Mouse (Mus musculus): ENCODE measurements around the gene Hddc3. TPM values are rescaled to one million over a fixed set of nuclear protein-coding genes. Genes with fewer than 3 reads are reported as not detected.
"Not testable (repeated sequence)": the region's sequence is repeated elsewhere in the genome, so short reads cannot be mapped to it uniquely, and the experiment has no call there.

Hddc3 gene
- polyA plus RNA-seq, 1 experiment from 2014 or later: 27.9 TPM

DNA sequence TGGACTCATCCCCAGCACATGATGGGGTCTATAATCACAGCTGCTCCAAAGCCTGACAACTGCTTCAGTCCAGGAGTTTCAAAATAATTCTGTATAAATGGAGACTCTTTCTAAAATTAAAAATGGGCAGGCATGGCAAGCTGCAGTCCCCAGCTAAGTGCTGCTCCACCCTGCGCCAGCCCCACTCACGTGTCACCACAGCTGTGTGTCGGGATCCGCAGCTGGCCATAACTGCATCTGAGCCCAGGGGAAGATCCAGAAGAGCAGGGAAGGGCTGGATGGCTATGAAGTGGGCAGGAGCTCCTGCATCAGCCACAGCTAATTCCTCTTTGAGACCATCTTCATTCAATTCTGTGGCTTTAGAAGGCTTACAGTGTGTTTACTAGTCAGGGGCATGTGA is 24.2 kb upstream of the Hddc3 start:
- 95% methylated on average over 4 of the region's 4 CpGs for WGBS
- DNase-seq (ENCODE audit: extremely low spot score, low spot score): no peak
- Histone ChIP-seq H3K9me3 (no peaks in the 10 kb centered on the region), H3K4me1 (peaks cover 20% of the 10 kb centered on the region), H3K27me3 (ENCODE audit: poor library complexity, severe bottlenecking) (no peaks in the 10 kb centered on the region), H3K27ac (no peak overlapping the region), H3K36me3 (replicated peaks) (peaks cover 75% of the 10 kb centered on the region), H3K4me3 (no peak overlapping the region)

- WGBS: 88% methylated on average over 19 of the region's 19 CpGs
- Histone ChIP-seq H3K9me3 (no peaks in the 10 kb centered on the region), H3K27ac (no peak overlapping the region), H3K4me3 (no peak overlapping the region), H3K36me3 (replicated peaks) (peaks cover 63% of the 10 kb centered on the region), H3K4me1 (peaks cover 21% of the 10 kb centered on the region), H3K27me3 (ENCODE audit: poor library complexity, severe bottlenecking) (no peaks in the 10 kb centered on the region)
- DNase-seq (ENCODE audit: extremely low spot score, low spot score): no peak
Observed at GRCm38 (mm10) chr7:80319846-80320496, 22.9 kb upstream of the Hddc3 start.

GRCm38 (mm10) chr7:80323336-80323735 is 19.6 kb upstream of the Hddc3 start:
- 25% methylated on average over 8 of the region's 8 CpGs for WGBS
- Histone ChIP-seq H3K36me3 (replicated peaks) (peaks cover 68% of the 10 kb centered on the region), H3K27me3 (ENCODE audit: poor library complexity, severe bottlenecking) (no peaks in the 10 kb centered on the region), H3K9me3 (no peaks in the 10 kb centered on the region), H3K27ac (peak overlapping the region; percentile 89), H3K4me3 (peak overlapping the region; percentile 70), H3K4me1 (peaks cover 26% of the 10 kb centered on the region)
- DNase-seq (ENCODE audit: extremely low spot score, low spot score): no peak

GRCm38 (mm10) chr7:80324043-80324815 is 18.7 kb upstream of the Hddc3 start, which contains the start of gene Rccd1:
Rccd1 (minus strand) TSS chr7:80324454.
- no peaks in the 10 kb centered on the region for H3K9me3 ChIP-seq
- DNase-seq (ENCODE audit: extremely low spot score, low spot score): peak; percentile 97
- peaks cover 68% of the 10 kb centered on the region for H3K36me3 ChIP-seq (replicated peaks)
- peaks cover 26% of the 10 kb centered on the region for H3K4me1 ChIP-seq
- no peaks in the 10 kb centered on the region for H3K27me3 ChIP-seq (ENCODE audit: poor library complexity, severe bottlenecking)
- peak within 1 kb of the TSS; percentile 70 for H3K4me3 ChIP-seq
- 3% methylated on average over 38 of the region's 38 CpGs for WGBS
- peak within 1 kb of the TSS; percentile 89 for H3K27ac ChIP-seq

DNA sequence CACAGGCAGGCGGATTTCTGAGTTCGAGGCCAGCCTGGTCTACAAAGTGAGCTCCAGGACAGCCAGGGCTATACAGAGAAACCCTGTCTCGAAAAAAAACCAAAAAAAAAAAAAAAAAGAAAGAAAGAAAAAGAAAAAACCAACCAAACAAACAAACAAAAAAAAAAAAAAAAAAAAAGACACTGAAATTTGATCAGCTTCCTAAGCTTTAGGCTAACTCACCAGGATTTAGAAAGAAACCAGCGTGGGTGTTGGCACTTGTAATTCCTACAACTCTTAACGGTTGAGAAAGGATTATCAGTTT is 18.1 kb upstream of the Hddc3 start:
- H3K27ac ChIP-seq: not testable (repeated sequence)

DNA sequence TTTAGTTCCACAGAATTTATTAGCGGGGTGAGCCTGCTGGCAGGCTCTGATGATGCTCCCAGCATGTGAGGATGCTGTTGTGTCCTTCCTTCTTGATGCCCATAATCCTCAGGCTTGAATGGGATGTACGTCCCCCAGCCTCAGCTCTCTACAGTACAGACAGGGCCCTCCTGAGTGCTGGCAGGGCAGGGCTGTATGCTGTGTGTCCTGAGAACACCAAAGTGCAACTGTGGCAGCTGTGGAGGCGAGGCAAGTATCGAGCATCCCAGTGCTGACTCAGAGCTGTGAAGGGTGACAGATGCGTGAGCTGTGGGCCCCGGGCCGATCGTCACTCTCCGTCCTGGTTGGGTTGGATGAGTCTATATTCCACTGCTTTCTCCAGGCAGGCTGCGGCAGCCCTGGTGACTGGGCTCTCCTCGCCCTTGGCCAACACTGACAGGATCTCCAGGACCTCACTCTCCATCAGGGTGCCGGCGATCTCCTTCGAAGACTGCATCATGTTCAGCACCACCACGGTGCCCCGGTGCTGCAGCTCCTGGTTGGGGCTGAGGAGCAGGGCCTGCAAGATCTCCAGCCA is 17.5 kb upstream of the Hddc3 start:
- WGBS: 92% methylated on average over 16 of the region's 16 CpGs
- Histone ChIP-seq H3K4me3 (no peak overlapping the region; the same call in 1 of the 2 replicates), H3K9me3 (no peaks in the 10 kb centered on the region), H3K36me3 (replicated peaks) (peaks cover 68% of the 10 kb centered on the region), H3K27ac (no peak overlapping the region), H3K27me3 (ENCODE audit: poor library complexity, severe bottlenecking) (no peaks in the 10 kb centered on the region), H3K4me1 (peaks cover 21% of the 10 kb centered on the region)
- no peak for DNase-seq (ENCODE audit: extremely low spot score, low spot score)

More for the DNA sequence above, 18.1 kb upstream of the Hddc3 start:
- not testable (repeated sequence) for H3K9me3 ChIP-seq; H3K27me3 ChIP-seq (ENCODE audit: poor library complexity, severe bottlenecking); DNase-seq (ENCODE audit: extremely low spot score, low spot score)
- Histone ChIP-seq H3K36me3 (replicated peaks) (peaks cover 68% of the 10 kb centered on the region), H3K4me3 (peak overlapping the region; percentile 70; the same call in 1 of the 2 replicates), H3K4me1 (peaks cover 26% of the 10 kb centered on the region)
- 53% methylated on average over 5 of the region's 5 CpGs for WGBS

GRCm38 (mm10) chr7:80326076-80326475 is 16.8 kb upstream of the Hddc3 start:
- DNase-seq (ENCODE audit: extremely low spot score, low spot score): no peak
- Histone ChIP-seq H3K27ac (no peak overlapping the region), H3K9me3 (no peaks in the 10 kb centered on the region), H3K4me1 (peaks cover 21% of the 10 kb centered on the region), H3K4me3 (no peak overlapping the region), H3K27me3 (ENCODE audit: poor library complexity, severe bottlenecking) (no peaks in the 10 kb centered on the region), H3K36me3 (replicated peaks) (peaks cover 68% of the 10 kb centered on the region)
- 97% methylated on average over 19 of the region's 19 CpGs for WGBS

GRCm38 (mm10) chr7:80330278-80330677 is 12.6 kb upstream of the Hddc3 start:
- H3K4me3 ChIP-seq: no peak overlapping the region
- H3K4me1 ChIP-seq: peaks cover 1% of the 10 kb centered on the region; the same call in 1 of the 2 replicates
- H3K27ac ChIP-seq: no peak overlapping the region
- DNase-seq (ENCODE audit: extremely low spot score, low spot score): no peak
- peaks cover 100% of the 10 kb centered on the region for H3K36me3 ChIP-seq (replicated peaks)
- no peaks in the 10 kb centered on the region for H3K27me3 ChIP-seq (ENCODE audit: poor library complexity, severe bottlenecking)
- peaks cover 7% of the 10 kb centered on the region; the same call in 1 of the 2 replicates for H3K9me3 ChIP-seq
- WGBS: 96% methylated on average over 8 of the region's 8 CpGs

GRCm38 (mm10) chr7:80331433-80331832 is 11.5 kb upstream of the Hddc3 start:
- H3K27me3 ChIP-seq (ENCODE audit: poor library complexity, severe bottlenecking): no peaks in the 10 kb centered on the region
- 96% methylated on average over 19 of the region's 19 CpGs for WGBS
- H3K36me3 ChIP-seq (replicated peaks): peaks cover 100% of the 10 kb centered on the region
- H3K27ac ChIP-seq: no peak overlapping the region
- DNase-seq (ENCODE audit: extremely low spot score, low spot score): no peak
- no peak overlapping the region for H3K4me3 ChIP-seq
- H3K9me3 ChIP-seq: peaks cover 7% of the 10 kb centered on the region; the same call in 1 of the 2 replicates
- H3K4me1 ChIP-seq: no peaks in the 10 kb centered on the region

- DNase-seq (ENCODE audit: extremely low spot score, low spot score): no peak
- H3K27ac ChIP-seq: no peak overlapping the region
- no peak overlapping the region for H3K4me3 ChIP-seq
- 94% methylated on average over 4 of the region's 4 CpGs for WGBS
- H3K36me3 ChIP-seq (replicated peaks): peaks cover 83% of the 10 kb centered on the region
- peaks cover 7% of the 10 kb centered on the region; the same call in 1 of the 2 replicates for H3K9me3 ChIP-seq
- H3K4me1 ChIP-seq: peaks cover 20% of the 10 kb centered on the region
- H3K27me3 ChIP-seq (ENCODE audit: poor library complexity, severe bottlenecking): no peaks in the 10 kb centered on the region
Observed at GRCm38 (mm10) chr7:80334848-80335247, 8.1 kb upstream of the Hddc3 start.

DNA sequence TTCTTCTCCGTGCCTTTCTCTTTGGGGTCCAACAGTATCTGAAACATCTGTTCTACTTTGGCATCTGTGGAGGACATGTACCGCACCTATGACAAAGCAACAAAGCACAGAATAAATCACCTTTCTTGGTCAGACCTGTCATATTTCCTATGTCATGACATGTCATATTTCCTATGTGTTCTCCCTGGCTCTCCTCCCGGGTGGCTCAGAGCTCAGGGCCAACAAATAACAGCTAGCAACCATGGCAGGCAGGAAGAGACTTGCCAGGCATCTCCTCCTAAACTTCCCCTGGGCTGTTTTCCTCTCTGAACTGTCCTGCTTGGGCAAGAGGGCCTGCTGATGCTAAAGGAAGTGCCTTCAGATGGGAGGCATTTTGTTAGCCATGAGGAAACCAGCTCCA is 6.0 kb upstream of the Hddc3 start:
- Histone ChIP-seq H3K36me3 (replicated peaks) (peaks cover 62% of the 10 kb centered on the region), H3K4me1 (peaks cover 39% of the 10 kb centered on the region), H3K27ac (no peak overlapping the region), H3K27me3 (ENCODE audit: poor library complexity, severe bottlenecking) (peaks cover 10% of the 10 kb centered on the region), H3K4me3 (no peak overlapping the region), H3K9me3 (peaks cover 7% of the 10 kb centered on the region; the same call in 1 of the 2 replicates)
- WGBS: 94% methylated on average over 3 of the region's 3 CpGs
- DNase-seq (ENCODE audit: extremely low spot score, low spot score): no peak

GRCm38 (mm10) chr7:80339371-80339770 is 3.5 kb upstream of the Hddc3 start:
- peak overlapping the region; percentile 86 for H3K27ac ChIP-seq
- no peak for DNase-seq (ENCODE audit: extremely low spot score, low spot score)
- H3K4me1 ChIP-seq: peaks cover 59% of the 10 kb centered on the region
- H3K36me3 ChIP-seq (replicated peaks): peaks cover 38% of the 10 kb centered on the region
- H3K9me3 ChIP-seq: no peaks in the 10 kb centered on the region
- WGBS: 10% methylated on average over 17 of the region's 17 CpGs
- H3K27me3 ChIP-seq (ENCODE audit: poor library complexity, severe bottlenecking): peaks cover 15% of the 10 kb centered on the region
- H3K4me3 ChIP-seq: peak overlapping the region; percentile 75
